Mouse (Mus musculus) small intestine, adult 10 weeks (tissue): ENCODE results near the gene Fscn1. TPM values are rescaled to one million over a fixed set of nuclear protein-coding genes. Genes with fewer than 3 reads are reported as not detected.

Experiments
- polyA plus RNA-seq: library from polyadenylated mRNA; stranded (reverse); fragments of 350-450 nt; fragmentation: Illumina TruSeq; extraction: RNeasy Lipid Tissue Mini Kit (QIAGEN cat#74804); gene quantifications from one replicate; pipeline ENCODE4 v1.2.3, GENCODE M21; 2014; ENCODE audit warnings: low replicate concordance

Gene Fscn1
- not detected for polyA plus RNA-seq

GRCm38 (mm10) chr5:142959576-142960556 is at the start of gene Fscn1:
TSS of gene Fscn1 (plus strand) at chr5:142960343.

Other genes with a start within 250 kb of the Fscn1 start
- gene Tnrc18, start 142.7 kb upstream of the Fscn1 start, polyA plus RNA-seq, result 0.48 TPM
- gene Fbxl18, start 64.9 kb upstream of the Fscn1 start, polyA plus RNA-seq, result 1.3 TPM
- 3,596 TPM for gene Actb, start 53.6 kb upstream of the Fscn1 start, polyA plus RNA-seq
- gene Rnf216, start 152.7 kb downstream of the Fscn1 start, polyA plus RNA-seq, result 21.9 TPM
- not detected for gene Olfr718-ps1, start 187.2 kb downstream of the Fscn1 start, polyA plus RNA-seq
- 4.9 TPM for gene Rbak, start 220.4 kb downstream of the Fscn1 start, polyA plus RNA-seq
- not detected for gene Spdye4b, start 220.7 kb downstream of the Fscn1 start, polyA plus RNA-seq